Mouse (Mus musculus) urinary bladder, postnatal 4 days (tissue): ENCODE data around the gene Gm20388.
"Not testable (repeated sequence)": the region's sequence is repeated elsewhere in the genome, so short reads cannot be mapped to it uniquely, and the experiment has no call there.

Experiments
- DNase-seq, 2 experiments: peaks; one replicate each; pipeline ENCODE4 v3.0.0; 2021 to 2022; ENCODE audit warnings: low spot score in 2 of 2

Gm20388 gene

DNA sequence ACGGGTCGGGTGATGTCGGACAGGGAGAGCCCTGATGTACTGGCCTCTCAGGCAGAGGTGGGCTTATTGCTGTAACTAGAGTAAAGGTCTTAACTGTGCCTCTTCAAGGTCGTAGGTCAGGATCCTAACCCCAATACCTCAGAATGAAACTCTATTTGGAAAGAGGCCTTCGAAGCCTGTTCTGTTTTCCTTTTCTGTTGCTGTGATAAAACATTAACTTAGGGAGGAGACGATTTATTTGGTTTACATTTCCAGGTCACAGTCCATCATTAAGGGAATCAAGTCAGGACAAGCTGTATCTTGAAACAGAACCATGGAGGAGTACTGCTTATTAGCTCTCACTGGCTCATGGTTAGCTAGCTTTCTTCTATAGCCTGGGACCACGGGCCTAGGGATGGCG, 4242.1 kb downstream of the Gm20388 start:
- no peak for DNase-seq

DNA sequence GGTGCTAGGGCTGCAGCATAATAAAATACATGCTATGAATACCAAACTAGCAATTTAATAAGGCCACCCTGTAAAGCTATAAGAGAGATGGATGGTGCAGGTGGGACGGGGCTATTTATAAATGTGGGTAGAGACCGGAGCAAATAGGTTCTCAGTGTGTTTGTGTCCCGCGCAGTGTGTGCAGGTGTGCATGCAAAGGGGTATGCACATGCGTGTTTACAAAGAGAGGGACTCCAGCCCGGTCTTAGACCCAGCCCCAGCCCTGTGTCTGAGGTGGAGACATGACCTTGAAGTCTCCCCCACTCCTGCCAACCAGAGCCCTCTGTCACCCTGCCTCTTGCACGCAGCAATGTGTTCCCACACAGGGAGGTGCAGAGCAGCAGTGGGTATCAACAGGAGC, 4245.7 kb downstream of the Gm20388 start:
- DNase-seq: no peak

DNA sequence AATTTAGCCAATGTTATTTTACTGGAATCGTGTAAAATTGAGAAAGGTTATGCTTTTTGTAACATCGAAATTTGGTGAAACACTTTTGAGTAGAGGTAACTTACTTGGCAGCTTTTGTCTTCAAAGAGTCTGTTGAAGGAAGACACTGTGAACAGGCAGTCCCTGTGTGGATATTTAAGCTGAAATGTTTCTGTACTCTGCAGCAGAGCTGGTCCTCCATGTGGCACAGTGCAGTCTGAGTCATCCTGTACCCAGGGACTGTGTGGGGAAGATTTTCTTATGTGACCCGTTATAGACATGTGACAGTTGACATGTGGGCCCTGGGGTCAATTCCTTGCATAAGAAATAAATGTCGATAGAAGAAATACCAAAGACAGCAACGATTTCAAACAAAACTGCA, 4251.0 kb downstream of the Gm20388 start:
- DNase-seq: no peak

DNA sequence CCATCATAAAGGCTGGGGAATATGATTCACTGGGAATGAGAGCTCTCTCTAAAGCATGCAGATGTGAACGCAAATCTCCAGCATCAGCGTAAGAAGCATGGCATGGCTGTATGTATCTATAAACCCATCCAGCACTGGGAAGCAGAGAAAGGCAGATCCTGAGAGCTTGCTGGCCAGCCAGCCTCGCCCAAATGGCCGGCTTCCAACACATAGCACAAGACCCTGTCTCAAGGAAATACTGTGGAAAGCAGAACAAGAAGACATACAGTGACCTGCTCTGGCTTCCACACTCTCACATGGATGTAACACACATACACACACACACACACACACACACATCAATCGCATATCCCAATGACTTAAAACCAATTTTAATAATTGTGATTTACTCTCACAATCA, 4252.6 kb downstream of the Gm20388 start:
- DNase-seq: no peak

DNA sequence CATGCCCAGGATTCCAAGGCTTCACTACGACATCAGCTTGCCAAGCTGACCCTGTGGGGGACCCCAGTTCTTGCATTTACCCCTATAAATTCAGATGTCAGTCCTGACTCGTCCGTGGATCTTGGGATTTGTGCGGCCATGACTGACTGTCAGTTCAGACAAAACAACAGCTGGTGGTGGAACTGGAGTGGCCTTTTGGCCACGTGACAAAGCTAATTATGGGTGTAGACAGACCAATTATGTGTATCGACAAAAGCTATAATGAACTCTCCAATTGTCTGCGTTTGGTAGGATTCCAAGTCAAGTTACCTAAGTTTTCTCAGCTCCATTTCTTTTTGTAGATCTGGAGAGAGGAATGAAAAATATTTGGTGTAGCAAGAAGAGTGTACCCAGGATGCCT, 4259.1 kb downstream of the Gm20388 start:
- DNase-seq: no peak

DNA sequence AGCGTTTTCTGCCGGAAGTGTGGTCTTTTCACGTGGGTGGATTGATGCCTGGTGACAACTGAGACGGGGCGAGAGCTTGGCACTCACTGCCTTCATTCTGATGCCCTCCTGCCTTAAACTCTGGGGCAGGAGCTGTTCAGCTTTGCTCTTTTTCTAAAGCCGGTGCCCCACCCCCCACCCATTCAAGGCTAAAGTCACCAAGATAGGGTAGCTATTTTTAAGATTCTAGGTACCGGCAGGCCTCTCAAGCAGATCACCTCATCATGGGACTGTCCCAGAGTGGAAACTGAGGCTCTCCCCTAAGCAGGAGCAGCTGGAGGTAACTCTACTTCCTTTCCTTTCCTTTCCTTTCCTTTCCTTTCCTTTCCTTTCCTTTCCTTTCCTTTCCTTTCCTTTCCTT, 4260.0 kb downstream of the Gm20388 start:
- no peak for DNase-seq

DNA sequence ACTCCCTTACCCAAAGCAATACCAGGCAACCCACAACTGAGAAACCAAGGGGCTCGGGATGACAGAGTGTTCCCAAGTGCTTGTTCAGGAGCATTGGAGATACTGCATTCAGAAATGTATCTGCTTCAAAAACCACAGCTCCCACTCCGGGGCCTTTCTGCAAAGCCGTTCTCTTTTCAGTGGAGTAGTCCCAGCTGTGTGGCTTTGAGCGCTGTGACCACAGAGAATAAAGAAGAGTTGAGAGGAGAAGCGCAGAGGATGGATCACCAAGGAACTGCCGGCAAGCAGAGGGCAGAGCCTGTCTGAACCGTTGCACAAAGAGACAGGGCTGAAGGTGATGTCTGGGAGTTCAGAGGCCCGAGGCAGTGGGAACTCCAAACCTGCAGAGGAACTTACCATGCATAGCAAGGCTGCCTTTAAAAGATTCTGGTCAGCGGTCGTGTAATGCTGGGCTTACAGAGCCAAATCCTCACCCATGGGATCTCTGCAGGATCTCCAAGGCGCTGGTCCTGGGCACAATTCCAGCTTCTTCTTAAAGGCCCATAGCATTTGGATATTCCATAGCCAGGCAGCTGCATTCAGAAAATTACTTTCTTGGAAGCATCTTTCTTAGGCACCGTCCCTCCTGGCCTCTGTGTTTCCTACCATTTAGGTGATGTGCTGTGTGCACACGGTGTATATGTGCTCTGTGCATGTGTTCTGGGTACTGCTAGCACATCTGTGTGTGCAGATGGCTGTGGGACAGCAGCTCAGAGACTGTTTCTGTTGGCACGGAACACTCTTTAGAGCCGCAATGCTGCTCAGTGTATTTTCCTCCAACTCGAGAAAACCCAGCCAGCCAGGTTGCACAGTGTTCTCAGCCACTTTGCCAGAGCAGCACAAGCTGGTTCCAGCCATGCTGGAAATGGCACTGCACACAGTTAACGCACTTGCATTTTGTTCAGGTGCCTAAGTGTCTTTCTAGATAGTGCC, 4261.2 kb downstream of the Gm20388 start:
- DNase-seq: no peak

DNA sequence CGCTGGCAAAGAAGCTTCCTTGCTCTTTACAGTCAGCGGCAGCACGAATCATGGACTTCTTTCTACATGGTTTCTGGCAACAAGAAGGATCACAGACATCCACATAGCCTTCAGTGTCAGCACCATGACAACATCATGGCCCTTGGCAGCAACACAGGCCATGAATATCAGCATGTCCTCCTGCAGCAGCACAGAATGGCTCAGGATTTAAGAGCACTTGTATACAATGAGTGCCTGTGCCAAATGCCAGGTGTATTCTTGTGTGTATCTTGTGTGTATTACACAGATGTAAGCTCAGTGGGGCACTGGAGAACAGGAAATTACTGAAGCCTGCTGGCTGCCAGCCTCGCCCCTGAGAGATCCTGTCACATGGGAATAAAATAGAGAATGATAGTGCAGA, 4263.0 kb downstream of the Gm20388 start:
- DNase-seq: no peak

DNA sequence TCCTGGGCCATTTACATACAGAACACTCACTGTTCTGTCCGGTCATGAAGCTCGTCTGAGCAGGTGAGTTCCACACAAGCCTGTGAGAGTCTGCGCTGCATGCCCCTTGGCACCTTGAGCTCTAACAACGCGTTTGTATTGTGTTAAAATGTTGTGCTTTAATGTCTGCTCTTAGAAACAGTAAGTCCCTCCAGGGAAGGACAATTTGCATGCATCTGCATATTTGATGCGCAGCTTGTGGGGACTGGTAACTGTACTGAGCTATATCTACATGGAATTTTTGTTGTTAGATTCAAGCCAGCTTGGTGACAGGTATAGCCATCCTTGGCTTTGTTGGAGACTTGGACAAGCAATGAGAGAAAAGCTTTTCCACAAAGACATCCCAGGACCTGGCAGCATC, 4265.5 kb downstream of the Gm20388 start:
- no peak for DNase-seq

DNA sequence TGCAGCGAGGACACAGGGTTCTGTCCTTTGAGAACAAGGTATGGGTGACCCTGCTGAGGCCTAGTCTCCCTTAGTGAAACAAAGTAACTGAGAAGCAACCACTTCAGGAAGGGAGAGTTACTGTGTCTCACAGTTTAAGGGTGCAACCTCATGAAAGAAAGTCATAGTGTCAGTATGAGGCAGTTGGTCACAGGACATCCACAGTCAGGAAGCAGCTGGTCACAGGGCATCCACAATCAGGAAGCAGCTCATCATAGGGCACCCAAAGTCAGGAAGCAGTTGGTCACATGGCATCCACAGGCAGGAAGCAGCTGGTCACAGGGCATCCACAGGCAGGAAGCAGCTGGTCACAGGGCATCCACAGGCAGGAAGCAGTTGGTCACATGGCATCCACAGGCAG, 4266.5 kb downstream of the Gm20388 start:
- not testable (repeated sequence) for DNase-seq

DNA sequence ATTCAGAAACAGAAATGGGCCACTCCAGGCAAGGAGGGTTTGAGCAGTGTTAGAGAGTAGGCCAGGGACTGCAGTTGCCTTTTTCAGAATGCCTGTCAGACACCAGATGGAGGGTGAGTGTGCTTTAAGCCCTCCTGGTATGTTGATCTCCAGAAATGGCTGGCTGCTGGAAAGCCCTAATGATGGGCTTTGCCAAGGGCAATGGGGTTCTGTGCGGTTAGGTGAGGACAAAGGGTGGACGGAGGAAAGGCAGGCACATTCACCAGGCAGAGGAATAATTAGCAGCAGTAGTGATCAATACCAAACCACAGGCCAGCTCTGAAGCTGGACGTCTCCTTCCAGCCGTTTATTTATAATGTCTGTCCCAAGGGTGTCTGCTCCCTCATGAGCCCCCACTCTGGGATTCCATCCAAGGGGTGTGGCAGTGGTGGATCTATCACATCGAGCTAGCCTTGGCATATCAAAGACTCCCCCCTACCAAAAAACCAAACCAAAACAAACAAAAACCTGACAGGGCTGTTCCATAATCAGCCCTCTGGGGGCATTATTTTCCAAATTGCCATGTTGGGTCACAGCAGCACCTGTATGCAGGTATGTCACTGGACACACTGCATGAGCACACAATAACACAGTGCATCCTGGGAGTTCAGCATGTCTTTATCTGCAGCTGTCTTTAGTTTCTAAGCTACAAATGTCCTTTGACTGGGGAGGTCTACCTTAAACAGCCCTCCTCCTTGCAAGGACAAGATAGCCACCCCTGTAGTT, 4270.2 kb downstream of the Gm20388 start:
- no peak for DNase-seq

DNA sequence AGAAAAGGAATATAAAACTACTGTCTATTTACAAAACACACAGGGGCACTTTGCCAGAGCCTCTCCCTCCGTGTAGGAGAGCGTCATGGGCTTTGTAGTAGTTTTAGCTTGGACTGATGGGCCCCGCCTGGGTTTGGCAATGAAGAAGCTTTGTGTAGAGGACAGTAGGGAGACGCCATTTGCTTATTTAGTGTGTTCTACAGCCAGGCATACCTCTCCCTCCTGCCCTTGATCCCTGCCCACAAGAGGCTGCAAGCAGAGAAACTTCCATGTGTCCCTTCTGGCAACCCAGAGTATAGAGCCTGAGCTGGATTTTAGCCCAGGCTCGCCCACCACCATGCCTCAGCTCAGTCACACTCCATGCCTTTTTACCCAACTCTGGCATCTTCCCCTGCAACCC, 4271.1 kb downstream of the Gm20388 start:
- DNase-seq: no peak

DNA sequence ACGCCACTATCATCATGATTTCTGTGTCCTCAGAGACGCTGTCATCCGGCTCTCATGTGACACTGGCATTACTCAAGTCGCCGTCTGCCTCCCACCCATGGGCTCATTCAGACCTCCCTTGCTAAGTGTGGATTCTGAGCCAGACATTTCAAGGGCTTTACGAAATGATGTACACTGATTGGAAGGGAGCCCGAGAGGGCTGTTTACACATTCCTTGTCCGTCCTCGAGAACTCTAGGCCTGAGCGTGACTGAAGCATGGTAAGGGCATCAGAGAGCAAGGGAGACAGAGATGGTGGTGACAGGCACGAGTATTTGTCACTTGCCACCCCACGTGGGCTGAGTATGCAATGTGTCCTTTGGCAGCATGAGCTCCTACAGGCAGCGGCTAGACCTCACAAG, 4271.6 kb downstream of the Gm20388 start:
- peak in 1 of 2 experiments; percentile 42 for DNase-seq

DNA sequence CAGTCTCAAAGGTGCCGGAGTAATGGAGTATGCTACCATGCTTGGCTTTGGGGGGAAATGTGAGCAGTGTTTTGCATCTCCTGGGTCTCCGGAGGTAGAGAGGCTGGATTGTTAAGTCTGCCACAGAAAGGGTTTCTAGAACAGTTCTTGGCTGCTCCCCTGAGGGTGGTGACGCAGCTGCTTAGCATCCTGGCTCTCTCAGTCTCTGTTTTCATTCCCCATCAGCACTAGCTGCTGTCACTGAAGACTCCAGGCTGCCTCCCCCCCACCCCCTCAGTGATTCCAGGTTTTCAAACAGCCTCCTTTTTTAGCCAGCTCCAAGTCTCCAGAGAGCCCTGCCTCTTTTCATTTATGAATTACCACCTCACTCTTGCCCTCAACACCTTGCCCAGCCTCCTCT, 4273.4 kb downstream of the Gm20388 start:
- DNase-seq: no peak

DNA sequence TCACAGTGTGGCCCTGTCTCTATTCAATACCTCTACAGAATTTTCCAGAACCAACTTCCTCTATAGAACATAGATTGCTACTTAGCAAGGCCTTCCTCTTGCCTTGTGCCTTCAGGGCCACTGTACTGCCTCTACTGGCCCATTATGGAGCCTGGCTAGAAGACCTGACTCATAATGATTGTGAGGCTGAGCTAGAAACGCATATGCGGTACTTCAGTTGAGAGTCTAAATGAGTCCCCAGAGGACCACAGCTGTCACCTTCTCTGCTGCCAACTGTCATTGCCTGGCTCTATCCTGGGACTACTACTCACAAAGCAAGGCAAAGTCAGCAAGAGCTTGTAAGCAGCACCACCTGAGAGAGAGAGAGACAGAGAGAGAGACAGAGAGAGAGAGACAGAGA, 4273.9 kb downstream of the Gm20388 start:
- no peak for DNase-seq

DNA sequence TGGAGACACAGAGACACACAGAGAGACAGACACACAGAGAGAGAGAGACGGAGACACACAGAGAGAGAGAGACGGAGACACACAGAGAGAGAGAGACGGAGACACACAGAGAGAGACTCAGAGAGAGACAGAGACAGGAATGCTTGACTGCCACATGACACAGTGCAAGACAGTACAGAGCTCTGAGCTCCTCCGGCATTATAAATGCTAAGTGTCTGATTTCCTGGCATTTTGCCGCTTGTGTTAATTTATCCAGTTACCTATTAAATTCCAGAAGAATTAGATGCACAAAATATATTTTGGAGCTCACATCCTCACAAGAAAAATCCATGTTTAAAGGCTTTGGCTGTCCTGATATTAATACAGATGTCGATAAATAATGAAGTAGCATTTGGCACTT, 4274.4 kb downstream of the Gm20388 start:
- DNase-seq: no peak

DNA sequence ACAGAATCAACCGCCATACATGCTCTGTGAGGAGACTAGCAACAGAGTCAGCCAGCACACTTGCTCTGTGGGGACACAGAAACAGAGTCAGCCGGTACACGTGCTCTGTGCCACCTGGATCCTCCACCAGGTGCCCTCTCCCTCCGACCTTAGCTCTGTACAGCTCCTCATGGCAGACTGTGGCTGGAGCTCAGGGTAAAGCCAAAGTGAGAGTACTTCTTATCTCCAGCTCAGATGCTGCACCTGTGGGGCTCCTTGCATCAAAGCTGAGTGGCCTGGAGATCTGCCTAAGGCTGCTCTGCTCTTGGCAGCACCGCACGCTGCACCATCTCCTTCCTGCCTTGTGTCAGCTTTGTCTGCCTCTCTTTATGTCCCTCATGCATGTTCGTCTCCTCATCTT, 4279.7 kb downstream of the Gm20388 start:
- DNase-seq: no peak

DNA sequence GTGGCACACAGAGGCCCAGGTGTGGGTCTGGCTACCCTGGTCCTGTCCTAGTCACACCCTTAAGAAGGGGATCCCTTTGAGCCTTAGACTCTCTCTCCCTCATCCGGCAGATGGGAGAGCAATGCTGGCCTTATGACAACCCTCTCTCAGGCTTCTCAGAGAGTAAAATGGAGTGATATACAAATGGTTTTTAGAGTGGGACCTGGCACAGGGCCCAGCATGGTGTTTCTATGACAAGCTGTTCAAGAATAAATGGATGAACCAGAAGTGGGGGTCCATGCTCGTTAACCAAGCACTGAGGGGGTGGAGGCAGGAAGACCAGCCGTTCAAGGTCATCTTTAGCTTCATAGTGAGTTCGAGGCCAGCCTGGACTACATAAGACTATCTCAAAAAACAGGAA, 4281.6 kb downstream of the Gm20388 start:
- no peak for DNase-seq

DNA sequence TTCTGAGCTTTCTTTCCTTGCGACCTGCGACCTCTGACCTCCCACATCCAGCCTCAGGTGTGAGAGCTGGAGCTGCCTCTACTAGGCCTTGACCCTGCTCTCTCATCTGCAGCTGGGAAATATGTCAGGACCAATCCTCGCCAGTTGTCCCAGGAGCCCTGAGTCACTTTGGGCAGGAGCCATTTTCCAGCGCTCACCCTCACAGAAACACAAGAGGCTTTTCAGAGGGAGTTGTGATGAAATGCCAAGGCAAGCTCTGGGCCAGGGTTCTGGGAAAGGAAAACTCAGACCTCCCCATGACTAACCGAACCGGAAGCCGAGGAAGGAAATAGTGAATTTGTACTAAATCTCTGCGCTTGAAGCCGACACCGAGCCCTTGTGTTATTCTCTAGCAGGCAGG, 4282.3 kb downstream of the Gm20388 start:
- no peak for DNase-seq

DNA sequence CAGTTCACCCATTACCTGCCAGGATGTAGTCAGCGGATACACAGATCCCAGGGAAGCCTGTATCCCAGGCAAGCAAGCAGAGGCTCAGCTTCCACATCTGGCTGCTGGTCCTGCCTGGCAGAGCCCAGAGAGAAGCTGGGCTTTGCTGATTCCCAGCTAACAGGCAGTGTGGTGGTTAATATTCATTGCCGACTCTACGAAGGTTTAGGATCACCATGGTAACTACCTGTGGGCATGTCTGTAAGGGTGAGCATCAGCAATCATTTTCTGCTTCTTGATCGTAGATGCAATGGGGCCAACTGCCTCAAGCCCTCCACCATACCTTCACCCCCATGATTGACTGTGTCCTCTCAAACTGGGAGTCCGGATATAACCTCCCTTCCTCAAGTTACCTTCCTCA, 4283.4 kb downstream of the Gm20388 start:
- no peak for DNase-seq

DNA sequence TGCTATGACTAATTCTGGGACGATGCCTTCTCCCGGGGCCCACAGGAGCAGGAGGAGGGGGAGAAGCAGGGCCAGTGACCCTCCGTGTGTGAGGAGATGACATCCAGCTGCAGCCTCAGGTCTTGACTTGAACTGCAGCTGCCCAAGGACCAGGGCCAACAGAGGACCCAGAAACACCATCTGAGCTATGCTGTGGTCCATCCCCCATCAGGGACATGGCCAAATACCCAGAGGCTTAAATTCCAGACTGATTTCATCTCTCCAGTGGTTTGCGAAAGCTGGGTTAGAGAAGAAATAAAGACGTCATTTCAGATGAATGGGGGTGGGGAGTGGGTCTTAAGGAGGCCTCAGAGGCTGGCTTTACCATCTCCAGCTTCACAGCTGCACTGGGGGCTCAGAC, 4285.6 kb downstream of the Gm20388 start:
- DNase-seq: peak in 1 of 2 experiments; percentile 31

DNA sequence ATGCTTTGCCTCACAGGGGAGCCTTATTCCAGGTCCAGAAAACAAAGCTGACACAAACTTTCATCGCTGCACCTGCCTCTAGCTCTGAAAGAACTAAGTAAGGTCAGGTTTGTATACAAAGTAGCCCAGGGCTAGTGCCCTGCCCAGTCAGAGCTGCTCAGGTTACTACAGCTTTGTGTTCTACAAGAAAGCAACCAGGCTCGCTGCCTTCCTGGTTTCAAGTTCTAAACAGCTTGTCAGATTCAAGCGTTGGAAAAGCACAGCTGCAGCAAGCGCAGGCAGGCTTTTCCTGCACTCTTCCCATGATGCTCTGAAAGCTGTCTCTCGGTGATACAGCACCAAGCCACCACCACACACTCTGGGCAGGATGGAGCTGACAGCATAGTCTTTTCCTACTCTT, 4286.2 kb downstream of the Gm20388 start:
- no peak for DNase-seq

DNA sequence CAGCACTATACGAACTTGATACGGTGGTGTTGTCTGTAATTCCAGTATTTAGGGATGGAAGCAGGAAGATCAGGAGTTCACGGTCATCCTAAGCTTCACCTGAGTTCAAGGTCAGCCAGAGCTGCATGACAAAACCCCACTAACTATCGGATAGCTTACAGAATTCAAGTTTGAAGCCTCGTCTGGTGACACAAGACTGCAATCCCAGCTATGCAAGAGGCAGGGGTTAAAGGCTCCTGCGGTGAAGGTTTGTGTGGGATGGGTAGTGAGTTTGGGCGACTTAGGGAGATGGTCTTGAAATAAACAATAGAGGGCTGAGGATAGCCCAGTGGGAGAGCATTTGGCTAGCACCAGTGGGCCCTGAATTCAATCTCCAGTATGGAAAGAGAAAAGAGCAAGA, 4287.6 kb downstream of the Gm20388 start:
- DNase-seq: no peak
